Mouse (Mus musculus) kidney, embryonic 15.5 days (tissue): ENCODE data around the gene Espl1. TPM values are rescaled to one million over a fixed set of nuclear protein-coding genes. Genes with fewer than 3 reads are reported as not detected.

Experiments
- ATAC-seq: fragments of 200-750 bp; cut with Nextera tagmentation; replicated peaks from 2 replicates; pipeline ENCODE4 v1.8.0; 2017; ENCODE audit warnings: moderate TSS enrichment; ENCODE audit not compliant: low FRiP score
- H3K27ac ChIP-seq: fragments of 300-500 bp; sonication (generic); 2 replicates; pipeline ENCODE4 v1.5.1; 2015; ENCODE audit warnings: mild to moderate bottlenecking, inconsistent platforms
- H3K27me3 ChIP-seq: fragments of 300-500 bp; sonication (generic); 2 replicates; pipeline ENCODE4 v1.6.1; 2015; ENCODE audit warnings: inconsistent platforms
- H3K36me3 ChIP-seq: fragments of 300-500 bp; sonication (generic); 2 replicates; pipeline ENCODE4 v1.6.1; 2015; ENCODE audit warnings: inconsistent platforms
- H3K4me1 ChIP-seq: fragments of 300-500 bp; sonication (generic); 2 replicates; pipeline ENCODE4 v1.6.1; 2015; ENCODE audit warnings: inconsistent platforms
- H3K4me2 ChIP-seq: fragments of 300-500 bp; sonication (generic); 2 replicates; pipeline ENCODE4 v1.6.1; 2015; ENCODE audit warnings: moderate library complexity, mild to moderate bottlenecking, inconsistent platforms
- H3K4me3 ChIP-seq: fragments of 300-500 bp; sonication (generic); replicated peaks from 2 replicates; pipeline ENCODE4 v1.5.1; 2015; ENCODE audit warnings: mild to moderate bottlenecking, inconsistent platforms
- H3K9ac ChIP-seq: fragments of 300-500 bp; sonication (generic); 2 replicates; pipeline ENCODE4 v1.6.1; 2015; ENCODE audit warnings: mild to moderate bottlenecking, inconsistent platforms
- H3K9me3 ChIP-seq: fragments of 300-500 bp; sonication (generic); replicated peaks from 2 replicates; pipeline ENCODE4 v1.6.1; 2016; ENCODE audit warnings: inconsistent platforms
- WGBS: fragments of 180-500 bp; shearing (Covaris S2); methylation state at CpG from one replicate; pipeline ENCODE4 v1.1.7; 2015; ENCODE audit warnings: mixed read lengths; 5-methylcytosine and 5-hydroxymethylcytosine counted together
- polyA plus RNA-seq: library from polyadenylated mRNA; unstranded; fragments of >200 nt; fragmentation: Nextera tagmentation; extraction: Ambion mirVana; gene quantifications from 2 replicates; pipeline ENCODE4 v1.2.1, GENCODE M21; 2015

Espl1 gene
- 23.5 and 31.0 TPM in 2 replicates for polyA plus RNA-seq

- H3K27ac ChIP-seq, result peak within 1 kb of the TSS; percentile 24; the same call in 1 of the 2 replicates
- peak within 1 kb of the TSS; percentile 72 for H3K4me2 ChIP-seq
- no peaks in the 10 kb centered on the region for H3K27me3 ChIP-seq
- peak; percentile 99 for ATAC-seq
- 7% methylated on average over 25 of the region's 25 CpGs for WGBS
- H3K36me3 ChIP-seq, result peaks cover 30% of the 10 kb centered on the region
- peaks cover 12% of the 10 kb centered on the region for H3K4me1 ChIP-seq
- H3K9ac ChIP-seq, result peak within 1 kb of the TSS; percentile 61
- H3K9me3 ChIP-seq, result no peaks in the 10 kb centered on the region
- peak within 1 kb of the TSS; percentile 58 for H3K4me3 ChIP-seq
Observed at GRCm38 (mm10) chr15:102295633-102296367, at the start of gene Espl1. Gene Espl1 (plus strand): TSS chr15:102296266.

GRCm38 (mm10) chr15:102246866-102247251, 49.2 kb upstream of the Espl1 start:
- Histone ChIP-seq H3K4me1 (peaks cover 80% of the 10 kb centered on the region), H3K27ac (peak overlapping the region; percentile 99), H3K9me3 (no peaks in the 10 kb centered on the region), H3K27me3 (0 out of 2 replicates have a peak, but pooled peaks cover 3% of the 10 kb centered on the region), H3K4me2 (peak overlapping the region; percentile 94), H3K4me3 (peak overlapping the region; percentile 66), H3K36me3 (peaks cover 6% of the 10 kb centered on the region; the same call in 1 of the 2 replicates), H3K9ac (peak overlapping the region; percentile 68)
- under 1% methylated on average over 34 of the region's 35 CpGs for WGBS
- peak; percentile 75 for ATAC-seq

- Histone ChIP-seq H3K9ac (peak overlapping the region; percentile 68), H3K4me1 (peaks cover 74% of the 10 kb centered on the region), H3K27ac (peak overlapping the region; percentile 99), H3K9me3 (no peaks in the 10 kb centered on the region), H3K36me3 (peaks cover 6% of the 10 kb centered on the region; the same call in 1 of the 2 replicates), H3K27me3 (0 out of 2 replicates have a peak, but pooled peaks cover 3% of the 10 kb centered on the region), H3K4me3 (peak overlapping the region; percentile 66), H3K4me2 (peak overlapping the region; percentile 94)
- under 1% methylated on average over 50 of the region's 65 CpGs for WGBS
- ATAC-seq, result peak; percentile 61
Observed at GRCm38 (mm10) chr15:102247252-102248130, 48.6 kb upstream of the Espl1 start.

GRCm38 (mm10) chr15:102248131-102248811, 47.8 kb upstream of the Espl1 start:
- Histone ChIP-seq H3K4me3 (peak overlapping the region; percentile 66), H3K4me2 (peak overlapping the region; percentile 94), H3K4me1 (peaks cover 66% of the 10 kb centered on the region), H3K27ac (peak overlapping the region; percentile 99), H3K9ac (peak overlapping the region; percentile 68; the same call in 1 of the 2 replicates), H3K9me3 (no peaks in the 10 kb centered on the region), H3K27me3 (0 out of 2 replicates have a peak, but pooled peaks cover 3% of the 10 kb centered on the region), H3K36me3 (peaks cover 6% of the 10 kb centered on the region; the same call in 1 of the 2 replicates)
- no peak for ATAC-seq
- WGBS, result 8% methylated on average over 8 of the region's 8 CpGs

GRCm38 (mm10) chr15:102248812-102249191, 47.3 kb upstream of the Espl1 start:
- Histone ChIP-seq H3K4me3 (peak overlapping the region; percentile 66), H3K4me2 (peak overlapping the region; percentile 94), H3K9me3 (no peaks in the 10 kb centered on the region), H3K36me3 (peaks cover 6% of the 10 kb centered on the region; the same call in 1 of the 2 replicates), H3K27ac (peak overlapping the region; percentile 99), H3K9ac (peak overlapping the region; percentile 40; the same call in 1 of the 2 replicates), H3K27me3 (0 out of 2 replicates have a peak, but pooled peaks cover 3% of the 10 kb centered on the region), H3K4me1 (peaks cover 61% of the 10 kb centered on the region)
- WGBS, result 0% methylated on average over 2 of the region's 3 CpGs
- ATAC-seq, result no peak

GRCm38 (mm10) chr15:102249251-102249691, 46.8 kb upstream of the Espl1 start:
- peaks cover 6% of the 10 kb centered on the region; the same call in 1 of the 2 replicates for H3K36me3 ChIP-seq
- peak overlapping the region; percentile 94 for H3K4me2 ChIP-seq
- H3K9me3 ChIP-seq, result no peaks in the 10 kb centered on the region
- 3% methylated on average over 13 of the region's 13 CpGs for WGBS
- peak overlapping the region; percentile 66 for H3K4me3 ChIP-seq
- H3K27me3 ChIP-seq, result 0 out of 2 replicates have a peak, but pooled peaks cover 3% of the 10 kb centered on the region
- peak overlapping the region; percentile 40 for H3K9ac ChIP-seq
- ATAC-seq, result no peak
- H3K27ac ChIP-seq, result peak overlapping the region; percentile 99
- peaks cover 56% of the 10 kb centered on the region for H3K4me1 ChIP-seq

GRCm38 (mm10) chr15:102249967-102250366, 46.1 kb upstream of the Espl1 start:
- Histone ChIP-seq H3K4me1 (peaks cover 53% of the 10 kb centered on the region), H3K36me3 (peaks cover 6% of the 10 kb centered on the region; the same call in 1 of the 2 replicates), H3K9me3 (no peaks in the 10 kb centered on the region), H3K4me2 (peak overlapping the region; percentile 94), H3K4me3 (peak overlapping the region; percentile 66; the same call in 1 of the 2 replicates), H3K27me3 (0 out of 2 replicates have a peak, but pooled peaks cover 3% of the 10 kb centered on the region), H3K9ac (peak overlapping the region; percentile 40; the same call in 1 of the 2 replicates), H3K27ac (peak overlapping the region; percentile 99)
- WGBS, result 34% methylated on average over 9 of the region's 9 CpGs
- no peak for ATAC-seq

GRCm38 (mm10) chr15:102250521-102250920, 45.5 kb upstream of the Espl1 start:
- Histone ChIP-seq H3K9me3 (no peaks in the 10 kb centered on the region), H3K27ac (peak overlapping the region; percentile 99; the same call in 1 of the 2 replicates), H3K27me3 (0 out of 2 replicates have a peak, but pooled peaks cover 4% of the 10 kb centered on the region), H3K9ac (0 out of 2 replicates have a peak overlapping the region, but pooled peaks have one; percentile 40), H3K4me1 (peaks cover 53% of the 10 kb centered on the region), H3K4me3 (no peak overlapping the region), H3K36me3 (peaks cover 6% of the 10 kb centered on the region; the same call in 1 of the 2 replicates), H3K4me2 (no peak overlapping the region)
- no peak for ATAC-seq
- 74% methylated on average over 5 of the region's 5 CpGs for WGBS

GRCm38 (mm10) chr15:102255547-102256255, 40.4 kb upstream of the Espl1 start:
- H3K36me3 ChIP-seq, result peaks cover 6% of the 10 kb centered on the region; the same call in 1 of the 2 replicates
- H3K9me3 ChIP-seq, result no peaks in the 10 kb centered on the region
- H3K4me3 ChIP-seq, result peak overlapping the region; percentile 68; the same call in 1 of the 2 replicates
- 0 out of 2 replicates have a peak overlapping the region, but pooled peaks have one; percentile 41 for H3K27ac ChIP-seq
- H3K4me1 ChIP-seq, result peaks cover 49% of the 10 kb centered on the region
- H3K4me2 ChIP-seq, result peak overlapping the region; percentile 94
- 0 out of 2 replicates have a peak, but pooled peaks cover 5% of the 10 kb centered on the region for H3K27me3 ChIP-seq
- 61% methylated on average over 13 of the region's 14 CpGs for WGBS
- ATAC-seq, result no peak
- H3K9ac ChIP-seq, result no peak overlapping the region

- Histone ChIP-seq H3K9me3 (no peaks in the 10 kb centered on the region), H3K9ac (peak overlapping the region; percentile 74), H3K27ac (peak overlapping the region; percentile 73), H3K4me1 (peaks cover 49% of the 10 kb centered on the region), H3K36me3 (no peaks in the 10 kb centered on the region), H3K4me2 (peak overlapping the region; percentile 94), H3K4me3 (peak overlapping the region; percentile 68), H3K27me3 (0 out of 2 replicates have a peak, but pooled peaks cover 6% of the 10 kb centered on the region)
- 8% methylated on average over 22 of the region's 22 CpGs for WGBS
- ATAC-seq, result no peak
Observed at GRCm38 (mm10) chr15:102256431-102257201, 39.5 kb upstream of the Espl1 start.
